Mouse (Mus musculus): ENCODE measurements around the gene Zap70.

Gene Zap70

GRCm38 (mm10) chr1:36761568-36761967, at the start of gene Zap70:
Zap70 (plus strand) TSS chr1:36761798.
- in situ Hi-C loops (cut with MboI), result no loop called here

DNA sequence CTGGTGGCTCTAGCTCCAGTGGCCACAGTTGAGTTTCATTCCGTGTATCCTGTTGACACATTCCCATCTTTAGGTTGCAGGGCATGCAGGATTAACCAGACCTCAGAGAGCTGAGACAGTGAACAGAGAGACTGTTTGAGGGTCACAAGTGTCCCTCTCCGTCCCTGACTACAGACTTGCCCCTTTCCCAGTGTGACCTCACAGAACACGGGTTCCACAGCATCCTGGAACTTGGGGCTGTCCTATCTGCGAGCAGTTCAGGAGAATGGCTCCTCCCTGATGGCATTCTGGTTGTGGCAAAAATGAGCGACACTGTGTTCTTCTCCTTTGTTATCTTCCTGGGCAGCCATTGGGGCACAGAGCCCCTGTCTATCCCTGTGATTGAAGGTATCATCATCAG, 47.3 kb upstream of the Zap70 start, which contains the start of gene Actr1b:
Gene Actr1b (minus strand): TSS at position 112 of the 400 bp plus-strand sequence.
- in situ Hi-C loops (cut with MboI), result no loop called here

DNA sequence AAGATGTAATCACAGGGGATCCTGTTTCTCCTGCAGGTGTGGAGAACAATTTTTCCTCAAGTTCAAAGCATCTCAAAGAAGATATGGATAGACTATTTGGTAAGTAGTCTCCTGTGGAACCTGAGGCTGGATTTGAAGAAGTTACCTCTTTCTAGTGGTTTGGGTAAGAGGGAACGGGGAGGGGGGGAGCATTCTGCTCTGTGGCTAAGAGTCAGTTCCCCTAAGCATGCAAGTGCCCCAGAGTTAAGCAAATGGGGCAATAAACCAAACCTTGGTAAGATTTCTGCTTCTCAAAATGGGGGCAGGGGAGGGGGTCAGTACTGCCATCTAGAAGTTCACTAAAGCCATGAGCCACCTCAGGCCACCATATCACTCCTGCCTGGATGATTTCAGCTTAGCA, 42.8 kb upstream of the Zap70 start:
- in situ Hi-C loops (cut with MboI), result no loop called here

- in situ Hi-C loops (cut with MboI), result no loop called here
These were observed 38.2 kb upstream of the Zap70 start for GRCm38 (mm10) chr1:36723146-36724056.

- in situ Hi-C loops (cut with MboI), result no loop called here
These were observed 37.6 kb upstream of the Zap70 start for GRCm38 (mm10) chr1:36724057-36724431.

- in situ Hi-C loops (cut with MboI), result no loop called here
These were observed 24.3 kb upstream of the Zap70 start for GRCm38 (mm10) chr1:36737300-36737699.

DNA sequence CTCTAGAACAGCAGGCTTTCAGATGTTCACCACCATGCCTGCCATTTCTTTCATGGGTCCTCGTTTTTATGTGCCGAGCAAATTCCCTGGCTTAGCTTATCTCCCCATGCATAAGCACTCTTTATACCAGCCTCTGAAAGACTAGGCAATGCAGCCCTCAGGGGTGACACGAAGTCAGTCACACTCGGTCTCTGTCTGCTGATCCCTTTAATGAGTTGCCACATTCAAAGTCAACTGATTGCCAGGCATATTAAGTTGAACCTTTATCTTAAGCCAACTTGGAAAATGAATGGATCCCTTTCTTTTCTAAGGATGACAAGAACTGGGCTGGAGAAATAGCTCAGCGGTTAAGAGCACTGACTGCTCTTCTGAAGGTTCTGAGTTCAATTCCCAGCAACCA, 22.4 kb upstream of the Zap70 start:
- in situ Hi-C loops (cut with MboI), result no loop called here

DNA sequence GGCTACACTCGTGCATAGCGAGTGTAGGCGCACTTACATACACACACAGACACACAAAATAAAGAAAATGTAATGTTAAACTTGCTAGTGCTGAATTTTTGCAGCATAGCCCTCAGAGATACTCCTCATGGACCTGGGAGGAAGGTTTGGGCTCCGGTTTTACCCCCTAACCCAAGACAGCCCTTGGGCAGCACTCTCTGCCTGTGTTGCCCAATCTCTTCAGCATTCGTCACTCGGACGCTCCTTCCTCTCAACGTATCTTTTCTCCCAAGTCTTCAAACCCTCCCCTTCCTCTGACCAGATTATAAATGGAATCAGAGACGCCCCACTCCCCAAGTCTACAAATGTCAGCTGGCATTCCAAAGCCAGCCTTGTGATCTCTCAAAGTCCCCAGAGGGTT, 18.6 kb upstream of the Zap70 start:
- in situ Hi-C loops (cut with MboI), result no loop called here

DNA sequence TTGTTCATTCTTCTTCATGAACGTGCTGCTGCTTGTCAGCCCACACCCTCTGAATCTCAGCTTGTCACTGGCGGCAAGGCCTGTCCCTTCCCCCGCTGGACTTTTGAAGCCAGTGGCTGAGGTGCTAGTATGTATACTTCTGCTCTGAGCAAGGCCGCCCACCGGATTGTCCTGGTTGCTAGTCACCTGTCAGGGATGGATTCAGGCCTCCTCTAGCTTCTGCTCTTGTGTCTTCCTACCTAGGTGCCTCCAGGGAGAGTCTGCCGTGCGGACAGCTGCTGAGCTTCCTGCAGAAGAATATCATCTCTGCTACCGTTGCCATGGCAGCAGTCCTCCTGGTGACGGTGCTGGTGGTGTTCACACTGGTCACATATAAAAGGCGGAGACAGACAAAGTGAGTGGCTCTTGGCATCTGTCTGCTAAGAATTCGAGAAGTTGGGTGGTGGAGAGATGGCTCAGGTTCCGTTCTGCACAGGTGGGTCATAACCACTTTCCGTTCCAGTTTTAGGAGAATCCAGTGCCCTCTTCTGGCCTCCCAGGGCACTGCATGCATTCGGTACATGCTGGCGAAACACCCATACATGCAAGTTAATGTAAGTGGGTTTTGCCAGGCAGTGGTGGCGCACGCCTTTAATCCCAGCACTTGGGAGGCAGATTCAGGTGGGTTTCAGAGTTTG, 17.2 kb upstream of the Zap70 start:
- in situ Hi-C loops (cut with MboI), result no loop called here

GRCm38 (mm10) chr1:36745661-36746060, 15.9 kb upstream of the Zap70 start:
- in situ Hi-C loops (cut with MboI), result no loop called here

DNA sequence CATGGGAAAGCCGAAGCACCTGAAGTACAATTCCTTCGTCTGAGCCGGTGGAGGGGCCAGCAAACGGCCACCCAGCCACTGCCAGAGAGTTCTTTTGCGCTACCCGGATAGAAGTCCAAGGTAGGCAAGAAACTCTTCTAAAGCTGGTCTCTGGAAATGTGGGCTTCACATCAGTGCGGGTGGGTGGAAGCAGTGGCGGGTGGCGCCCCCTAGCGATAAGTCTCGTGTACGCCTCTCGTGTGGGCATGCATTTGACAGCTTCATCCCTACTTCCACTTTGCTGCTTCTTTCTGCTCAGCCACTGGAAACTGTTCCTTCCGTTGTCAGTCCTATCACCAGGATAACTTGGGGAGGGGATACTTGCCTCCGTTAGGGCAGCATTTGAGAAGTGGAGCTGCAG, 15.1 kb upstream of the Zap70 start:
- in situ Hi-C loops (cut with MboI), result no loop called here

GRCm38 (mm10) chr1:36753932-36754675, 7.5 kb upstream of the Zap70 start:
- in situ Hi-C loops (cut with MboI), result no loop called here

DNA sequence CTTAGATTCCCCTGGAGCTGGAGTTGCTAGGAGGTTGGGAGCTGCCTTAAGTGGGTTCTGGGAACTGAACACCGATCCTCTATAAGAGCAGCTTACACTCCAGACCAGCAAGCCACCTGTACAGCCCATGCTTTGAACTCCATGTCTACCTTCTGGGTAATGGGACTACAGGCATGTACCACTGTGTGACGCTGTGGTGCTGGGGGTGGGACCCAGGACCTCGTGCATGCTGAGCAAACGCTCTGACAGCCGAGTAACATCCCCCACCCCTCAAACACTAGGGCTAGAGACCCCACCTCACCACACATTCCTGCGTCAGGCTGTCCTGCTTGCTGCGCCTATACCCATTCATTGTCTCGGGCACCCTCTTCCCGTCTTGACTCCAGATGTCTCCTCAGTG, 3.0 kb upstream of the Zap70 start:
- in situ Hi-C loops (cut with MboI), result no loop called here

- in situ Hi-C loops (cut with MboI), result no loop called here
These were observed 2.5 kb upstream of the Zap70 start for GRCm38 (mm10) chr1:36759076-36759475.

GRCm38 (mm10) chr1:36760401-36760800, 1.2 kb upstream of the Zap70 start:
- in situ Hi-C loops (cut with MboI), result no loop called here

- in situ Hi-C loops (cut with MboI), result no loop called here
These were observed 537 bp upstream of the Zap70 start for GRCm38 (mm10) chr1:36761061-36761460.

DNA sequence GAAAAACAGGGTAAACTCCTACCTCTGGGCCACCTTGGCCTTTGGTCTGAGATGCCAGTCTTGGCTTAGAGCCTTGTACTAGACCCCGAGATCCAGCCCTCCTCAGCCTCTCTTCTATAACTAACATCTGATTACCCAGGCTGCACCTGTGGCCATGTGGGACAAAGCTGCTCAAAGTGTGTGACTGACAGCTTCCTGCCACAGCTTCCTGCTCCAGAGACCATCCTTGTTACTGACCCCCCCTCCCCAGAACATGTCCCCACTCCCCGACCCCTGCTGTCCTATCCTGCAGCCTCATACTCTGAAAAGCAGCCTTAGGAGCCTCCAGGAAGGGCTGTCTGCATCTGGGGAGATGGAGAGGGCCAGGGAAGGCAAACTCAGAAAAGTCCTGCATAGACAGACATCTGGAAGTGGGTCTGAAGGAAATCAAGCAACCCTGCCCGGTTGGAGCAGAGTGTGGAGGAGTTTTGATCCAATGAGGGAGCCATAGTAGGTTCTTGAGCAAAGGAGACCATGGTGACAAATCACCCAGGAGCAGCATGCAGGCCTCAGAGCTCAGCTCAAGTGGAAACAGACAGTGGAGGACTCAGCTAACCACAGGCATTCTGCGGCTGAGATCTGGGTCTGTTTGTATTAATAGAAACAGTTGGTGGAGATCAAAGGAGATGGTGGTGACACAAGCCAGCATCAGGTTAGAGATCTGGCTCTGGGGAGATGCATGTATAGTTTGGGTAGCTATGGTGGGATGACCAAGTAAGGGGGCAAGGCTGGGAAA, 5.0 kb downstream of the Zap70 start:
- in situ Hi-C loops (cut with MboI), result no loop called here

GRCm38 (mm10) chr1:36767321-36767720, 5.7 kb downstream of the Zap70 start:
- in situ Hi-C loops (cut with MboI), result no loop called here

- in situ Hi-C loops (cut with MboI), result no loop called here
These were observed 7.2 kb downstream of the Zap70 start for GRCm38 (mm10) chr1:36768786-36769185.

DNA sequence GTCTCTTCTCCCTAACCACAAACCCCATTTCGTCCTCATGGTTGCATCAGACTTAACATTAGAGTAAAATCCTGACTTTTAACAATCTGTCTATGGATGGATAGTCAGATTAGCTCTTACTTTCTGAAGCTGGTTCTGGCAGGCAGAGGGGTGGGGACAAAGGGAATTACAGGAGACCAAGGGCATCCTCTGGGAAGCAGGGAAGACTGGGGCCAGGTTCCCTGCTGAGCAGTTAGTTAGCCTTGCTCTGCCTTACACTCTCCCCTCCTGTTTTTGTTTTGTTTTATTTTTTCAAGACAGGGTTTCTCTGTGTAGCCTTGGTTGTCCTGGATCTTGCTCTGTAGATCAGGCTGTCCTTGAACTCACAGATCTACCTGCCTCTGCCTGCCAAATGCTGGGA, 8.4 kb downstream of the Zap70 start:
- in situ Hi-C loops (cut with MboI), result no loop called here

DNA sequence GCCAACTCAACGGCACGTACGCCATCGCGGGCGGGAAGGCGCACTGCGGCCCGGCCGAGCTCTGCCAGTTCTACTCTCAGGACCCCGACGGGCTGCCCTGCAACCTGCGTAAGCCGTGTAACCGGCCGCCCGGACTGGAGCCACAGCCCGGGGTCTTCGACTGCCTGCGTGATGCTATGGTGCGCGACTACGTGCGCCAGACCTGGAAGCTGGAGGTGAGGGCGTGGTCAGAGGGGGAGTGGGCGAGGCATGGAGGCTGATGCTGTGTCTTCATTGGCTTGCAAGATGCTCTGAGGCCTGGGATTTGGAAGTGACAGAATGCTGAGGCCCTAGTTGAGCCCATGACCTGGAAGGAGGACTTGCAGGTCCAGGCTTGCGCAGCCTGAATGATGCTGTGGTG, 9.4 kb downstream of the Zap70 start:
- in situ Hi-C loops (cut with MboI), result no loop called here
